Mouse (Mus musculus): ENCODE results near the gene Tnfsf15. TPM values are rescaled to one million over a fixed set of nuclear protein-coding genes. Genes with fewer than 3 reads are reported as not detected.

Tnfsf15 gene
- total RNA-seq (2015), result 0.13 TPM in 1 of 2 replicates, not detected in the other
- 0.12 TPM in 1 of 2 replicates, not detected in the other for total RNA-seq (2017)

GRCm38 (mm10) chr4:63744693-63745171, at the start of gene Tnfsf15:
TSS of gene Tnfsf15 (minus strand) at chr4:63745113.
- no peak for ATAC-seq (ENCODE audit: poor library complexity, severe bottlenecking)

- ATAC-seq (ENCODE audit: poor library complexity, severe bottlenecking), result peak; percentile 75
Measured at GRCm38 (mm10) chr4:63792328-63792727, 47.4 kb upstream of the Tnfsf15 start.

DNA sequence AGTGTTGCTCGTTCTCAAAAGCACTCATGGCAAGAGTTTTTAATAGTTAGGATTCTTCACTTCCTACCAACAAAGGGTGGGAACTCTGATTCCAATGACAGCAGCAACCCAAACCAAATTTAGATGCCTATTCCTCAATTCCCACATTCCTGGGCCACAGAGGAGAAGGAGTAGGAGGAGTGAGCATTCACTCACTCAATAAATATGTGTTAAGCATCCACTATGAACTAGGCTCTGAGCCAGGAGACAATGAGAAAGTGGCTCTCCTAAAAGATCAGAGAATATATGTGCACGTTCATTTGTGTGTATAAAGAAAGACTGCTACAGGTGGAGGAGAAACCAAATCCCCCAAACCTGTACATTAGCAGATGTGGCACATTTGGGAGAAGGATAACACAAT, 40.6 kb upstream of the Tnfsf15 start:
- no peak for ATAC-seq (ENCODE audit: poor library complexity, severe bottlenecking)

- no peak for ATAC-seq (ENCODE audit: poor library complexity, severe bottlenecking)
Measured at GRCm38 (mm10) chr4:63783826-63784225, 38.9 kb upstream of the Tnfsf15 start.

DNA sequence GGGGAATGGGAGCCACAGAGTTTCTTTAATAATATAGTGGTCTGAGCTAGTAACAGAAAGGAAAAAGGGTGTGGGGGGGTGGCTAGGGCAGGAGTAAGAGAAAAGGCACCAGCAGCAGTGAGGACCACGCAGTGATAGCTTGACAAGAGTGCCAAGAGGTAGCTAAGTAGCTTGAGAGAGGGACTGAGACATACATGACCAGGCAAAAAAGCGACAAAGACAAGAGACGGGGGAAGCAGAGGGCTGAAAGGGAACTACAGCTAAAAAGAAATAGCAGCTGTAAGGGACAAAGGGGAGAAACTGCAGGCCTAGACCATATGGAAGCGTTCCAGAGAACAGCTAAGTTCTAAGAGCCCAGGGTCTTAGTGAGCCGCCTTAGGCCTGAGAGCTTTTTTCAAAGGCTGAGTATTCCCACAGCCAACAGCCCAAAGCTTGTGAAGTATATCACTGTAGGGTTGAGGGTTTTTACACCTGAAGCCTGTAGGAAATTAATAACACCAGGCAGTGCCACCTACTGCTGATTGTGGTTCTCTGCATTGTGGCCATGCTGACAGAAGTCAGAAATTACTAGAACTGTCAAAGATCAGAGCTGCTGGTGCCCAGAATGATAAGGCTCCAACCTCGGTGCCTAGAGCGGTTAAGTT, 38.2 kb upstream of the Tnfsf15 start:
- no peak for ATAC-seq (ENCODE audit: poor library complexity, severe bottlenecking)

- no peak for ATAC-seq (ENCODE audit: poor library complexity, severe bottlenecking)
Measured at GRCm38 (mm10) chr4:63777223-63777622, 32.3 kb upstream of the Tnfsf15 start.

- peak; percentile 51; the same call in 1 of the 2 replicates for ATAC-seq (ENCODE audit: poor library complexity, severe bottlenecking)
Measured at GRCm38 (mm10) chr4:63773306-63774090, 28.6 kb upstream of the Tnfsf15 start.

DNA sequence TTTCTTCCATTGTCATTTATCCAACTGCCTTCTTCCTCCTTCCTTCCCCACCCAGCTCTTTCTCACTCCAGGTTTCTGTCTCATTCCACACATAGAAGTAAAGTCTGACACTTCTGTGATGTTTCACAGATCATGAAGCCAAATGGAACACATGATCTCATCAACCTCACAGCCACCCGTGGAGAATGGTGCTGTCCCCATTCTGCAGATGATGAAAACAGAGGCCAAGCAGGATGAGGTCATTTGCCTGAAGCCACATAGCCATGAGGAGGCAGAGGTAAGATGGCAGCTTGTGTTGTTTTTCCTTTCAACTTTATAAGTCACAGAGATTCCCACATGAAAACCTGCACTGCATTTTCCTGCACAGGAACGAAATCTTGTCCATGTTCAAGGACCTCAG, 27.6 kb upstream of the Tnfsf15 start:
- ATAC-seq (ENCODE audit: poor library complexity, severe bottlenecking), result no peak

DNA sequence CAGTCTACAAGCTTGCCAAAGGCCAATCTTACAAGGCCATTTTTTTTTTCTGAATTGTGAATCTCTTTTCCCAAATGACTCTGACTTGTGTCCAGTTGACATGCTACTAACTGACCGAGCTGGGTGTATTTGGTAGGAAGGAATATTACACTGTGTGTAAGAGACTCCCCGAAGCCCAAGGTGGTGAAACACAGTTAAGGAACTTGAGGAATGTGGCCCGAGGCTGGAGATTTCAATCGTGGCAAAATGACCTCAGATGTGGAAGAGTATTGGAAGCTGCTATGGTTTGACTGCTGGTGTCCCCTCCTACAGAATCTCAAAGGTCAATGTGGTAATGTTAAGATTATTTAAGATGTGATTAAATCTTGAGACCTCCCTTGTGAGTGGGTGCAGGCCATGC, 26.4 kb upstream of the Tnfsf15 start:
- ATAC-seq (ENCODE audit: poor library complexity, severe bottlenecking), result no peak

DNA sequence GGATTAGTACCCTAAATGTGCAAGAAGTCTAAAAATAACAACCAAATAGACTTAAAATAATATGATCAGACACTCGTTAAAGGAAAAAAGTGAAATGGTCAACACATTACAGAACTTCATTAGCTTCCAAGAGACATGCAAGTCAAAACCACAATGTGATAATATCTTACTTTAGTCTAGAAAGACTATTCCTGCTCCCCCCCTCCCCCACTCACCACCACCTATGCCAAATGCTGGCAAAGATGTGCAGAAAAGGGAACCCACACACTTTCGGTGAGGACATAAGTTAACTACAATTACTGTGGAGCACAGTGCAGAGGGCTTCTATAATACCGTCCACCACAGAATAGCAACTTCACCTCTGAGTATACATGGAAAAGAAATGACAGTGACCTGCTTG, 24.2 kb upstream of the Tnfsf15 start:
- ATAC-seq (ENCODE audit: poor library complexity, severe bottlenecking), result 0 out of 2 replicates have a peak, but pooled peaks have one; percentile 19

DNA sequence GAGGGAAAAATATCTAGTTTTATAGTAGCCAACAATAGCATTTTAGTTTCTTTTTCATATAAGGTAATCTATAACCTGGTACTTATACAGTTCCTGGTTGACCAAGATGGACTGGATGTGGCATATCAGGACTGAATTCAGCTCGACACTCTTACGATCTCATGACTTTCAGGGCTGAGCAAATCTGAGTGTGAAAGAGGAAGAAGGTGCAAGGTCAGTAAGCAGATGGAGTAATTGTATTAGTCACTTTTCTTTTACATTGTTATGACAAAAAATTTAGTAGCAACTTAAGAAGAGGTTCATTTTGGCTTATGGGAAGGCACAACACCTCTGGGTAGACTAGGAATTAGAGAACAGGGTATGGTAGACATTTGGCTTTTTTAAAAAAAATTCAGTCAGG, 20.1 kb upstream of the Tnfsf15 start:
- peak; percentile 77 for ATAC-seq (ENCODE audit: poor library complexity, severe bottlenecking)

DNA sequence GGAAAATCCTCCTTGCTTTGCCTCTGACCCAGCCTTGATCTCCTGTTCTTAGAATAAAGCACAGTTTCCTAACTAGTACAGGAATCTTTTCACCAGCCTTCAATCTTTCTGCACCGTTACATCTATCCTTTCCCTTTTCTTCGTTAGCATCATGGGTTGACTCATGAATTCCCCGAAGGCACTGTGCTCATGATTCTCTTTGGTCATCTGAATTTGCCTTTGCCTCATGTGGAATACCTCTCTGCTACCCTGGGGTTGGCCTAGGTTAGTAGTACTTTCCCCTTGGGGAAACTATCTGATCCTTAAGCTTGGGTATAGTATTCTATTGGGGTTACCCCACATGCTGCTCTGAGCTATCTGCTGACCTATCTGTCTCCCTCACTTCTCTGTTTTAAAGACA, 15.0 kb upstream of the Tnfsf15 start:
- no peak for ATAC-seq (ENCODE audit: poor library complexity, severe bottlenecking)

GRCm38 (mm10) chr4:63757527-63758154, 12.7 kb upstream of the Tnfsf15 start:
- no peak for ATAC-seq (ENCODE audit: poor library complexity, severe bottlenecking)

- ATAC-seq (ENCODE audit: poor library complexity, severe bottlenecking), result no peak
Measured at GRCm38 (mm10) chr4:63756072-63756471, 11.2 kb upstream of the Tnfsf15 start.

- ATAC-seq (ENCODE audit: poor library complexity, severe bottlenecking), result no peak
Measured at GRCm38 (mm10) chr4:63754467-63755020, 9.6 kb upstream of the Tnfsf15 start.

GRCm38 (mm10) chr4:63753855-63754254, 8.9 kb upstream of the Tnfsf15 start:
- ATAC-seq (ENCODE audit: poor library complexity, severe bottlenecking), result no peak

- peak; percentile 27; the same call in 1 of the 2 replicates for ATAC-seq (ENCODE audit: poor library complexity, severe bottlenecking)
Measured at GRCm38 (mm10) chr4:63752687-63753523, 8.0 kb upstream of the Tnfsf15 start.

DNA sequence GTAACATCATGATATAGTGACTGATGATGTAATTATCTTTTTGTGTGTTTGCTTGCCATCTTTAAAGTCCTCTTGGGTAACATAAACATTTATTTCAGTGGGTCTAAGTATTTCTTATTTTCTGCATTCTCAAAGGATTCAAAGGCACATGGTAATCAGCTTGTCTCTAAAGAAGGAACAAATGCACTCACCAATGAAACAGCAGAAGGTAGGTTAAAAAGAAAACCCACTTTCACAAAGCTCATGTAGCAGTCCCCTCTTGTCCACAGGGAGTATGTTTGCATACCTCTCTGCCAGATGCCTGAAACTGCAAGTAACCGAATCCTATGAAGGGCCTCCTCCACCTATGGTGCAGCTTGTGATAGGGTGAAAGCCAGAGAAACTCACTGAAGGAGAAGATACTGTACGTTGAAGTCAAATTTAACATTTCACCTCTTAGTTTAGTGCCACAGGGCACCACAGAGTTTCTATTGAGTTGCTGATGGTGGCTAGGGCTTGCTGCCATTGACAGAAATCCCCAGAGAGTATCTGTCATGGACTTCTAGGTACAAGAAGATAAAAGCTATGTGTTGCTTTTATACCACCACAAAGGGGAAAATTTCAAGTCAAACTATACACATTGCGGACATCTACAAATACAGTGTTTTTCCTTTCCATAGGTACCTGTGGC, 3.3 kb upstream of the Tnfsf15 start:
- ATAC-seq (ENCODE audit: poor library complexity, severe bottlenecking), result no peak

DNA sequence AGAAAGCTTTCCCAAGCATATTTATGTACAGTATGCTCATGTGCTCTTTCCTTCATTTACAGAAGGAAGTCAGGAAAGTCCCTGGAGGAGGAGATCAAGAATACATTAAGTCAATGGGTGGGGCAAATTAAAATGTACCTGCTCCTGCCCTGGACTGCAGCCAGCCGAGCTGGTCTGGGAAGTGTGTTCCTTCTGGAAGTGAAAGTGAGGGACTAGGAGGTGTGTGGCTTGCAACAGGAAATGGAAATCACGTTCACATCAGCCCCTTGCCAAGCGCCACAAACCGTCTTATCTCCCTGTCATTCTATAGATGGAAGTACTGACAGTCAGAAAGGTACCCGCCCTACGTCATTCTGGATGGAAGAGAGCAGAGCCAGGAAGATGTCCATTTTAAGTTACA, 358 bp upstream of the Tnfsf15 start:
- peak; percentile 73 for ATAC-seq (ENCODE audit: poor library complexity, severe bottlenecking)

DNA sequence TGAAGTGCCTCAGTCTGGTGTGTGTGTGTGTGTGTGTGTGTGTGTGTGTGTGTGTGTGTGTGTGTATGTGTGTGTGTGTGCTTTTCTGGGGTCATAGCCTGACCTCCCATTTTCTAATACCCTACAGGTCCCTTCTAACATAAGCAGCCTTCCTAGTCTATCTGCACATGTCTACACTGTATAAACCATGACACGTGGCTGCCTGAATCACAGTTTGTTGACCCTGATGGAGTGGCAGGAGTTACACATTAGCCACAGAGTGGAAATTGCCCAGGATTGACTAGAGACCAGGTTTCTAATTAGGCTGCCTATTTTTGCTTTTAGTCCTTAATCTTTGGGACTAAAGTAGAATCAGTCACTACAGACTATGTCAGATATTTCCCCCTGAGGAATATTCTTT, 1.3 kb downstream of the Tnfsf15 start:
- no peak for ATAC-seq (ENCODE audit: poor library complexity, severe bottlenecking)
